Mouse (Mus musculus) sigmoid colon, adult 10 weeks (tissue): Measurements from ENCODE around the gene Tmem206. TPM values are rescaled to one million over a fixed set of nuclear protein-coding genes. Genes with fewer than 3 reads are reported as not detected.

Experiments
- polyA plus RNA-seq: library from polyadenylated mRNA; stranded (reverse); fragments of 350-450 nt; fragmentation: Illumina TruSeq; extraction: RNeasy Lipid Tissue Mini Kit (QIAGEN cat#74804); gene quantifications from one replicate; pipeline ENCODE4 v1.2.3, GENCODE M21; 2014; ENCODE audit warnings: low read depth, low replicate concordance

Tmem206 gene
- polyA plus RNA-seq, result 6.0 TPM

DNA sequence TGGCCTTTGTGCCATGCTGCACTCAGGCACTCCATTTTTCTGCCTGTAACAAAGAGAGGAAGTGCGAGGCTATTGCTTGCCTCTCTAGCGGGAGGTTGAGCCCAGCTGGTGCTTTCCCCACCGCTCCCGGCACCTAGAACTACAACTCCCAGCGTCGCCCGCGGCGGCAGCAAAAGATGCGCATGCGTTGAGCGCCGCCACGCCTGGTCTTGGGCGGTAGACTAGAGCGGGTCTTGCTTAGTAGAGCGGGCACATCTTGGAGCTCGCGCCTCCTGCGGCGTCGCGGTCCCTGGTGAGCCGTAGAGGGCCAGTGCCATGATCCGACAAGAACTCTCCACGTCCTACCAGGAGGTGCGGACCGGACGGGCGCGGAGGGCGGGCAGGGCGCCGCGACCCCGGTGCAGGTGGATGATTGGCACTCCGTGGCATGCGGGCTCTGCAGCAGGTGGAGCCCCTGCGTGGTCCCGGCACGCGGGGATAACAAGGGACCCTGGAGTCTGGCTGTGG lies at the start of gene Tmem206:
TSS of gene Tmem206 (plus strand) at position 187 of the 507 bp plus-strand sequence.

DNA sequence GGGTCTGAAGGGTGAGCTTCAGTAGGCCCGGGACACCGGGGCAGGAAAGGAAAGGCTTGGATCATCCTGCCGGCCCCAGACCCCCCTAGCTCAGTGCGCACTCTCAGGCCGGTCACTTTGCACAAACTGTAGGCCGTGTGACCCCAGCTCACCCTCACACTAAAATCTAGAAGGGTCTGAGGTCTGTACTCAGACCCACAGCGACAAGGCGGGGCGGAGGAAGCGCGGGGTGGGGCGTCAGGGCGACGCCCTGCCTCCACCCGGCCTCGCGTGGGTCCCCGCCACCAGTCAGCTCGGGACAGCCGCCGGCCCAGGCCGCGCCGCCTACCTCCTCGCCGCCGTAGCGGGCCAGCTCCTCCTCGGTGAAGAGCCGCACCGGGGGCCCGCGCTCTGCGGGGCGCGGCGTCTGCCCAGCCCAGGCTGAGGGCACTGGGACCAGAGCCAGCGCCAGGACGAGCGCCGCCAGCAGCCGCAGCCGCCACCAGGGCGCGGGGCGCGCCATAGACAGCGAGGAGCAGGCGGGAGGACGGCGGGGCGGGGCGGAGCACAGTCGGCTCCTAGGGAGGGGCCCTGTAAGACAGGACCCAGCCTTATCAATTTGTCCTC lies 8.0 kb upstream of the Tmem206 start, which contains the start of gene Nenf:
TSS of gene Nenf (minus strand) at position 604 of the 606 bp plus-strand sequence.

Other genes starting within 250 kb of the Tmem206 start
- gene Batf3, start 228.1 kb upstream of the Tmem206 start, polyA plus RNA-seq, result 0.60 TPM
- not detected for gene Fam71a, start 161.1 kb upstream of the Tmem206 start, polyA plus RNA-seq
- gene Atf3, start 107.9 kb upstream of the Tmem206 start, polyA plus RNA-seq, result 12.5 TPM
- not detected for gene Nenf, start 7.7 kb upstream of the Tmem206 start, polyA plus RNA-seq
- gene Ppp2r5a, start 77.4 kb downstream of the Tmem206 start, polyA plus RNA-seq, result 242 TPM
- gene Dtl, start 249.6 kb downstream of the Tmem206 start, polyA plus RNA-seq, result 9.7 TPM
- 14.5 TPM for gene Ints7, start 249.7 kb downstream of the Tmem206 start, polyA plus RNA-seq